Mouse (Mus musculus): ENCODE results near the gene Gm5148. TPM values are rescaled to one million over a fixed set of nuclear protein-coding genes. Genes with fewer than 3 reads are reported as not detected.

Gene Gm5148
- polyA plus RNA-seq, 1 experiment from 2014 or later = 11.7 TPM

GRCm38 (mm10) chr3:37765275-37765674 lies 41.0 kb upstream of the Gm5148 start:
- no peaks in the 10 kb centered on the region for H3K9me3 ChIP-seq (ENCODE audit: low read length)
- no peaks in the 10 kb centered on the region for H3K36me3 ChIP-seq (ENCODE audit: insufficient read depth, low read length)
- WGBS = 77% methylated on average over 3 of the region's 3 CpGs
- ATAC-seq (no peak), DNase-seq (ENCODE audit: low spot score) (no peak)
- H3K9ac ChIP-seq (replicated peaks; ENCODE audit: low read depth) = no peak overlapping the region
- no peak for TF ChIP-seq EP300 (IDR thresholded peaks at IDR 0.05)
- TF ChIP-seq CTCF (IDR thresholded peaks at IDR 0.05) = no peak
- H3K4me1 ChIP-seq (ENCODE audit: insufficient read depth, low read depth, low read length) = peaks cover 12% of the 10 kb centered on the region
- H3K4me2 ChIP-seq (replicated peaks; ENCODE audit: low read depth, low read length) = no peak overlapping the region
- H3K27me3 ChIP-seq (replicated peaks; ENCODE audit: insufficient read depth, low read length) = no peaks in the 10 kb centered on the region
- H3K4me3 ChIP-seq (ENCODE audit: low read depth, low read length) = no peak overlapping the region
- H3K27ac ChIP-seq (ENCODE audit: low read length) = no peak overlapping the region

DNA sequence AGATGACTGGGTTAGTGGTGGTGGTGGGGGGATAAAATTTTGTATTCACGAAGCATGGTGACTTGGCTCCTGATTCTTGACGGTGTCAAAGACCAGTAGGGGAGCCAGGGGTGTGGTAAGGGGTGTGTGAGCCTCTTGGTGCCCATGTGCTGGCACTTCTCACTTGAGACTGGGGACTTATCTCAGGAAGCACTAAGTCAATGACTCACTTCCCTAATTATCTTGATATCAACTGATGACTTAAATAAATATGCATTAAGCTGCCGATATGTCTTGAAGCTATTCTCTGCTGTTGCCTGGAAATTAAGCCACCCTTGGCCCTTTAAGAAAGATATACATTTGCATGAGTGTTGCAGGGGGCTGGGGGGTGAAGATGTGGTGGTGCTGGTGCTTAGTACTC lies 38.0 kb upstream of the Gm5148 start:
- 43% methylated on average over 3 of the region's 3 CpGs for WGBS
- peak; percentile 27 for DNase-seq (ENCODE audit: low spot score)
- no peak for TF ChIP-seq CTCF (IDR thresholded peaks at IDR 0.05)
- TF ChIP-seq EP300 (IDR thresholded peaks at IDR 0.05) = no peak; the same call in 1 of the 2 replicates
- no peak for ATAC-seq
- H3K4me2 ChIP-seq (replicated peaks; ENCODE audit: low read depth, low read length) = no peak overlapping the region
- H3K4me1 ChIP-seq (ENCODE audit: insufficient read depth, low read depth, low read length) = peaks cover 12% of the 10 kb centered on the region
- H3K4me3 ChIP-seq (ENCODE audit: low read depth, low read length) = no peak overlapping the region
- H3K27ac ChIP-seq (ENCODE audit: low read length) = no peak overlapping the region
- H3K9me3 ChIP-seq (ENCODE audit: low read length) = no peaks in the 10 kb centered on the region
- no peak overlapping the region for H3K9ac ChIP-seq (replicated peaks; ENCODE audit: low read depth)
- H3K27me3 ChIP-seq (replicated peaks; ENCODE audit: insufficient read depth, low read length) = no peaks in the 10 kb centered on the region
- H3K36me3 ChIP-seq (ENCODE audit: insufficient read depth, low read length) = no peaks in the 10 kb centered on the region

DNA sequence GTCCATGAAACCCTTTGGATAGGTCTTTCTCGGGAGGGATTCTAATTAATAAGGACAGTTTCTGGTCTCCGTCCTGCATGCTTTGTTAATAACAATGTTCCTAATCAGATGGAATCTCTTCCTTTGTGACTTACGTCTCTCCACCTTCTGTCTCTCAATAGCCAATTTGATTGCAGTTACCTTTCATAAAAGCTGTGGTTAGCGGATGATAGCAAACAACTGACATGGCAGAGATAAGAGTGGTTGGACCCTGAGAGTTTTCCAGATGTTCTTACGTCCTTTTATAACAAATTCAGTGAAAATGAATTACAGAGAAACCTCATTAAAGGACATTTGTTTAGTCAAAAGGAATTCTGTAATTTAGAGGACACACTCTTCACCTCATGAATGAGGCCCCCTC lies 37.5 kb upstream of the Gm5148 start:
- ATAC-seq = no peak
- peaks cover 9% of the 10 kb centered on the region for H3K4me1 ChIP-seq (ENCODE audit: insufficient read depth, low read depth, low read length)
- H3K9ac ChIP-seq (replicated peaks; ENCODE audit: low read depth) = no peak overlapping the region
- H3K36me3 ChIP-seq (ENCODE audit: insufficient read depth, low read length) = no peaks in the 10 kb centered on the region
- no peak overlapping the region for H3K4me2 ChIP-seq (replicated peaks; ENCODE audit: low read depth, low read length)
- 80% methylated on average over 5 of the region's 5 CpGs for WGBS
- no peak overlapping the region for H3K4me3 ChIP-seq (ENCODE audit: low read depth, low read length)
- TF ChIP-seq EP300 (IDR thresholded peaks at IDR 0.05) (no peak), CTCF (IDR thresholded peaks at IDR 0.05) (no peak)
- no peaks in the 10 kb centered on the region for H3K27me3 ChIP-seq (replicated peaks; ENCODE audit: insufficient read depth, low read length)
- H3K9me3 ChIP-seq (ENCODE audit: low read length) = no peaks in the 10 kb centered on the region
- no peak for DNase-seq (ENCODE audit: low spot score)
- no peak overlapping the region for H3K27ac ChIP-seq (ENCODE audit: low read length)

DNA sequence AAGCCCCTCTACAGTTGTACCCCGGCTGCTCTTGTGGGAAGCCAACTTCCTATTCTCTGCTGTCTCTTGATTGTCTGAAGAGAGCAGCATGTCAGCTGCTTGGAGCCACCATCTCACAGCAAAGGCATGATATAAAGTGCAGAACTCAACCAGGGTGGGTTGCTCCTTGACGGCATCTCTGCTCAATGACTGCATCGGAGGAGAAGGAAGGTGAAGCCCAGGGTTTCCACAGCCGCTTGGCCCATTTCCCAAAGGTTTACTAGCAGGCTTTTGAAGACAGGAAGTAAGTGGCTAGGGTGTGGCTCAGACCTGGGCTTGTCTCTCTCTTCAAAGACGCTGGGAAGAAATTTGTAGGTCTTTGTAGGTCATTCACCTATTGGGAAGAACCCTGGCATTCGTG lies 36.6 kb upstream of the Gm5148 start:
- peak; percentile 63 for DNase-seq (ENCODE audit: low spot score)
- WGBS = 48% methylated on average over 6 of the region's 6 CpGs
- H3K9me3 ChIP-seq (ENCODE audit: low read length) = no peaks in the 10 kb centered on the region

GRCm38 (mm10) chr3:37758611-37759322 lies 34.5 kb upstream of the Gm5148 start:
- TF ChIP-seq CTCF (IDR thresholded peaks at IDR 0.05) = peak; percentile 16; the same call in 1 of the 2 replicates
- TF ChIP-seq EP300 (IDR thresholded peaks at IDR 0.05) = peak; percentile 93
- Histone ChIP-seq H3K36me3 (ENCODE audit: insufficient read depth, low read length) (no peaks in the 10 kb centered on the region), H3K27ac (ENCODE audit: low read length) (peak overlapping the region; percentile 57), H3K4me3 (ENCODE audit: low read depth, low read length) (0 out of 2 replicates have a peak overlapping the region, but pooled peaks have one; percentile 5), H3K27me3 (replicated peaks; ENCODE audit: insufficient read depth, low read length) (no peaks in the 10 kb centered on the region), H3K4me1 (ENCODE audit: insufficient read depth, low read depth, low read length) (peaks cover 9% of the 10 kb centered on the region), H3K9me3 (ENCODE audit: low read length) (no peaks in the 10 kb centered on the region), H3K9ac (replicated peaks; ENCODE audit: low read depth) (no peak overlapping the region), H3K4me2 (replicated peaks; ENCODE audit: low read depth, low read length) (peak overlapping the region; percentile 39)
- ATAC-seq (peak; percentile 68), DNase-seq (ENCODE audit: low spot score) (peak; percentile 69)
- 21% methylated on average over 9 of the region's 9 CpGs for WGBS

More for the DNA sequence above, 36.6 kb upstream of the Gm5148 start:
- Histone ChIP-seq H3K27me3 (replicated peaks; ENCODE audit: insufficient read depth, low read length) (no peaks in the 10 kb centered on the region), H3K4me2 (replicated peaks; ENCODE audit: low read depth, low read length) (no peak overlapping the region), H3K36me3 (ENCODE audit: insufficient read depth, low read length) (no peaks in the 10 kb centered on the region), H3K4me3 (ENCODE audit: low read depth, low read length) (no peak overlapping the region), H3K9ac (replicated peaks; ENCODE audit: low read depth) (no peak overlapping the region), H3K27ac (ENCODE audit: low read length) (no peak overlapping the region), H3K4me1 (ENCODE audit: insufficient read depth, low read depth, low read length) (peaks cover 9% of the 10 kb centered on the region)
- TF ChIP-seq CTCF (IDR thresholded peaks at IDR 0.05) (no peak), EP300 (IDR thresholded peaks at IDR 0.05) (no peak)
- no peak for ATAC-seq

GRCm38 (mm10) chr3:37758124-37758523 lies 33.8 kb upstream of the Gm5148 start:
- ATAC-seq = peak; percentile 80
- 7% methylated on average over 12 of the region's 12 CpGs for WGBS
- no peak overlapping the region for H3K9ac ChIP-seq (replicated peaks; ENCODE audit: low read depth)

More at GRCm38 (mm10) chr3:37758124-37758523, 33.8 kb upstream of the Gm5148 start:
- H3K4me3 ChIP-seq (ENCODE audit: low read depth, low read length) = 0 out of 2 replicates have a peak overlapping the region, but pooled peaks have one; percentile 5
- no peaks in the 10 kb centered on the region for H3K36me3 ChIP-seq (ENCODE audit: insufficient read depth, low read length)
- H3K4me1 ChIP-seq (ENCODE audit: insufficient read depth, low read depth, low read length) = peaks cover 9% of the 10 kb centered on the region
- DNase-seq (ENCODE audit: low spot score) = peak; percentile 60
- TF ChIP-seq EP300 (IDR thresholded peaks at IDR 0.05) (peak; percentile 89), CTCF (IDR thresholded peaks at IDR 0.05) (peak; percentile 48)
- H3K27me3 ChIP-seq (replicated peaks; ENCODE audit: insufficient read depth, low read length) = no peaks in the 10 kb centered on the region
- no peaks in the 10 kb centered on the region for H3K9me3 ChIP-seq (ENCODE audit: low read length)
- peak overlapping the region; percentile 57 for H3K27ac ChIP-seq (ENCODE audit: low read length)
- H3K4me2 ChIP-seq (replicated peaks; ENCODE audit: low read depth, low read length) = peak overlapping the region; percentile 39

All from lung, postnatal 0 days (tissue).